Mouse (Mus musculus) frontal cortex, adult 2 months (tissue): ENCODE measurements around the gene Foxl1. TPM values are rescaled to one million over a fixed set of nuclear protein-coding genes. Genes with fewer than 3 reads are reported as not detected.

ENCODE experiments used
- DNase-seq, 2 experiments: peaks; one replicate each; pipeline ENCODE4 v3.0.0; 2022; ENCODE audit warnings: low spot score in 1 of 2; ENCODE audit errors: extremely low spot score in 1 of 2
- polyA plus RNA-seq: library from polyadenylated mRNA; depleted of rRNA; stranded (reverse); fragments of >200 nt; gene quantifications from 2 replicates; pipeline ENCODE4 v1.2.3, GENCODE M21; 2012; rRNA removed

Gene Foxl1
- polyA plus RNA-seq, 1 experiment: 0.10 TPM

DNA sequence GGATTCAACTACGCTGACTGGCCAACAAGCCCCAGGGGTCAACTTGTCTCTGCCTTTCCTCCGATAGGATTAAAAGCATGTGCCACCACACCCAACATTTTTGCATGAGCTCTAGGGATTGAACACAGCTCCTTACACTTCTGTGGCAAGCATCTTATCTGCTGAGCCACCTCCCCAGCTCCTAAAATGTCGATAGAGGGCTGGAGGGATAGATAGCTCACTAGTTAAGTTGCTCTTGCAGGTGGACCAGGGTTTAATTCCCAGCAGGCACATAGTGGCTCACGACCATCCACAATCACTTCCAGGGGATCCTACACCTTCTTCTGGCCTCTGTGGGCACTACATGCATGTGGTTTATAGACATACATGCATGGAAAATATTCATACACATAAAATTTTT, 34.7 kb downstream of the Foxl1 start:
- DNase-seq: no peak

GRCm38 (mm10) chr8:121162906-121163695, 35.4 kb downstream of the Foxl1 start:
- DNase-seq: no peak

- no peak for DNase-seq
Observed at GRCm38 (mm10) chr8:121164017-121164469, 36.3 kb downstream of the Foxl1 start.

DNA sequence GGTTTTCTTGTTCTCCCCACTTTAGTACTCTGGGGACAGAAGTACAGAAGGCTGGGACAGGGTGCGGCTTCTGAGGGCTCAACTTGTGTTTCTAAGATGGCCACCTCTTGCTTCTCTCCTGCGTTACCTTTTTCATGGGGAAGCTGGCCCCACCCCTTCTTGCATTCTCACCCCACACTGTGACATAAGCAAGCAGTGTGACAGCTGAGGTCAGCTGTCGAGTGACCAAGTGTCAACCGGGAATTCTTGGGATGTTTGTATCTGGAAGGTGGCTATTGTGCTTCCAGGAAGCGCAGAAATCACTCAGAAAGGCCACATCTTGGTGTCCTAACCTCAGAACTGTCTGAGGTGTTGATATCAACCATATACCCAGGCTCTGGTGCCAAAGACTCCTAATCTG, 40.3 kb downstream of the Foxl1 start:
- no peak for DNase-seq

DNA sequence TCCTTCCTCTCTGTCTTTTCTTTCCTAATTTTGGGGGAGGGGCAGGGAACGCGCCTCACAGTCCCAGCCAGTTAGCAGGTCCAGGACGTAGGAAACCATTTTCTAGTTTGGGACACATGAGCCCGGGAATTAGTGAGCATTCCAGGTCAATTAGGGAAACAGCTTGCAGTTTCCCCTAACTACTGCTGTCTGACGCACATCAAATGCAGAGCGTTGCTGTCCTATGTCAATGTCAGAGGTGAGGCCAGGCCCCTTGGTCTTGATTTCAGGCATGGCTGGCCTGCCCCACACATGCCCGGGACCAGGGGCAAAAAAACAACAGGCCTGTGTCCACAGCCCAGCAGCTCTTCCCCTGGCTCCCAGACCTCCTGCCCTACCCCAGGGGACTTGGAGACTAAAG, 42.4 kb downstream of the Foxl1 start:
- no peak for DNase-seq

DNA sequence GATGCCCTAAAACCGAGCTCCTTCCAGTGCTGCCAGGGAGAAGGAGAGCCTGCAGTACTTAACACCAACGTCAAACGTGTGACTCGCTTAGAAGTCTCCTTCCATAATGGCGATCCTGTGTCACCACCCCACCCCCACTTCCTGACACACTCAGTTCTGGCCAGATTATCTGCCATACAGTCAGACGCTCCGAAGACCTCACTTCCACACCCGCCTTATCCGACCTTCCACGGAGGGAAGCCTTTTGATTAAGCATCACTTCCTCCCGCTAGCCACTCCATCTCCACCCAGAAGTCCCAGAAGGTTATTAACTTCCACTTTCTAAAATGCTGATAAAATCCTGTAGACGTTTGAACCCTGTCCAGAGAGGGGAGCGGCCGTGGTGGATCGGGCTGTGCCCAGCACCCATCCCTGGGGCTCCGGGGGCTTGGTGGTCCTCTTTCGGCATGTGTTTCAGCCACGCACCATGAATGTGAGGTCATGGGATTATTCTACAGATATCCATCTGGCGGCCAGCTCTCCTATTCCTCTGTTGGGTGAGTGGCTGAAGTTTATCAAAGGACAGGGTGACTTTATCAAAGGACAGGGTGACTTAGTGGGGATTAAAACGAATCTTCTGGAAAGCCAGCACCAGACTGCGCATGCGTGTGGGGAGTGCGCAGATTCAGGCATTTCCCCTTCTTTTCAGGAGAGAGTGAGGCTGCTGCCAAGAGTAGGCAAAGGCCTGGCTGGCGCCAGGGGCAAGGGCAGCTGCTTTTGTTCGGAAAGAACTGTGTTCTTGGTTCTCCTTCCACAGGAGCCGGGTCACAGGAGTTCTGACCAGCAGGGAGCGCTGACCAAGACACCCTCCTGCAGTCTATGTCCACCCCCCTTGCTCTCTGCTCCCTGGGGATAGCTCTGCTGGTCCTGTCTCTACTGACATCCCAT, 43.1 kb downstream of the Foxl1 start:
- DNase-seq: peak; percentile 2 to 34

DNA sequence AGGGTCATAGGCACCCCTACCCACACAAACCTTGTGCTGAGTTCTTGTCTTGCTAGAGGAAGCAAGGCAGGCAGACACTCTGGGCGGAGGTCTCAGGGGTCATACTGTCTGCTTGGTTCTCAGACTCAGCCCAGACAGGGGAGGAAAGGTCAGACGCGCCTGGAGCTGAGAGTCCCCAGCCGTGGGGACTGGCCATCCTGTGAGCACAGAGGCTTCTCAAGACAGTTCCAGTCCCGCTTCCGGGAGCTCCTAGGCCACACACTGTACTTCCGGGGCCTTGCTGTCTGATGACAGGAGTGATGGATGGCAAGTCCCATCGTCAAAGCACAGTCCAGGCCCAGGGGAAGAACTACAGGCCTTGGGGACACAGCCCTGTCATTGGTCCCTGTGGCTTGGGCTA, 44.8 kb downstream of the Foxl1 start:
- DNase-seq: no peak

DNA sequence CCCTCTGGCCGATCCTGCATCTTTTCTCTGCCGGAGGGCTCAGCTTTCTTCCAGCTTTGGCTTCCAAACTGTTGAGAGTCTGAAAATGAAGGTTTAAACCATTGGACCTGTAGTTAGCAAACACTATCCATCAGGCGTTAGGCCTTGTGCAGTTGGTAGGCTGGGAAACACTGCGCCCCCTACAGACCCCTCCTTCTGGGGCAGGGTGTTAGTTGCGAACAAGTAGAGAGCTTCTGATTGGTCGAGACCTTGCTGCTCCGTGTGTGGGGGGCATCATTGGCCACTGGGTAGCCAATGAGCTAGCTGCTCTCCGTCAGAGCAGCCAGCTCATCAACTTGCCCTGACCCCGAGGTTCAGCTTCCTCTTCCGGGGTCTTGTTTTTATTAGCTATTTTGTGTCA, 46.4 kb downstream of the Foxl1 start:
- DNase-seq: no peak

DNA sequence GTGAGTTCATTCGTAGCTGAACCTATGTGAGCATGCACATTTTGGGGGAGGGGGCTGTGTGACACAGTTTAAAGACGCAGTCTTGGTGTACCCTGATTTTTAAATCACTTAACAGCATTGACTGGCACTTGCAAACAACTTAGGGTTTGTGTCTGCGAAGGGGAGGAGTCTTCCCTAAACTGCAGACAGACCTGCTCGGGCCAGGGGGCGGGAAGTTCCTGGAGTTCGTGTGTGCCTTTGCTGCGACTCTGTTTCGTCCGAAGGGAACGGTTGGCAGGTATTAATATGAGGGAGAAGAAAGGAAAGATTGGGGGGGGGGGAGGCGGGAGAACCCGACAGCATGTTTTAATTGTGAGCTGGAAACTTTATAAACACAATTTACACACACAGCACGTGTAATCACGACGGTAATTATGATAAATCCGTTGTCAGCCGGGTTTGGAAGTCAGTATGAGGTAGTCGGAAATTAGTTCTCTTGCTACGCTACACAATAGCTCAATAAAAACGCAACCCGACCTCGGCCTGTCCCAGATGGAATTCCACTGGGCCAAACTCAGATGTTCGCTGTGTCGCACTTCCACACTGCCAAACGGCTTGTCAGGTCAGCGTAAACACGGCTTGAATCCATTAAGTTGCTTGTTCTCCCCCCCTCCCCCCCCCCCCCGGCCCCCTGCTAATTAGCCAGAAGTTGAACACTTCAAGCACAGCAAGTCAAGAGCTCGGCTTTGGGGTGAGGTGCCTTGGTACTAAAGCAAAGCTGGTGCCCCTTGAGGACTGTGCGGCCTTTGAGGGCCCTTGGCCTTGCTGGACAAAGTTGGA, 47.2 kb downstream of the Foxl1 start:
- no peak for DNase-seq

- no peak for DNase-seq
Observed at GRCm38 (mm10) chr8:121175540-121176090, 47.9 kb downstream of the Foxl1 start.

DNA sequence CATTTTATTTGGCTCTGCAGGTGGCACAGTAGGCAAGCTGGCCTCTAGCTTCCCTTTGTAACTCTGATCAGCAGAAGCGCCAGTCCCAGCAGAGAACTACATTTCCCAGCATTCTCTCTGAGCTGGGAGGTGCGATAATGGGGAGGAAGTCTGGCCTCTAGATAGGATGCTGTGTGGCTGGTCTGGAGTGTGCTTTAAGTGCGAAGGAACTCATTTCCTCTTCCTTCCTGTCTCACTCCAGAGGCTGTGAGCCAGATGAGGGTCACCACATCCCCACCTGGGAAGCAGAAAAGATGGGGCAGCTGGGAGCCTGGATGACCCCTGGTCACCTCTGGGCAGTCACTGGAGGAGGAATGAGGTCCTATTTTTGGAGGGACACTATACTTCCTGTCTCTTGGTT, 48.6 kb downstream of the Foxl1 start:
- DNase-seq: peak in 1 of 2 experiments; percentile 5

Other genes with a start within 250 kb of the Foxl1 start
- 2.1 and 2.4 TPM in 2 replicates for gene Foxf1, start 43.6 kb upstream of the Foxl1 start, polyA plus RNA-seq
- 87.9 and 95.5 TPM in 2 replicates for gene Mthfsd, start 19.5 kb upstream of the Foxl1 start, polyA plus RNA-seq
- gene Foxc2, start 11.8 kb upstream of the Foxl1 start, polyA plus RNA-seq: 1.5 TPM in 2 replicates